Mouse (Mus musculus) midbrain, embryonic 11.5 days (tissue): ENCODE data around the gene Bcap31. TPM values are rescaled to one million over a fixed set of nuclear protein-coding genes. Genes with fewer than 3 reads are reported as not detected.

Source experiments
- ATAC-seq: fragments of 200-750 bp; cut with Nextera tagmentation; 2 replicates; pipeline ENCODE4 v1.8.0; 2017; ENCODE audit warnings: moderate TSS enrichment, moderate library complexity; ENCODE audit not compliant: low FRiP score
- DNase-seq: peaks from one replicate; pipeline ENCODE4 v3.0.0; 2015; ENCODE audit warnings: low spot score; ENCODE audit errors: missing footprints
- H3K27ac ChIP-seq: fragments of 300-500 bp; sonication (generic); 2 replicates; pipeline ENCODE4 v1.5.1; 2014; ENCODE audit warnings: low read depth, low read length
- H3K27me3 ChIP-seq: fragments of 300-500 bp; sonication (generic); 2 replicates; pipeline ENCODE4 v1.6.1; 2014; ENCODE audit warnings: mild to moderate bottlenecking, low read length, moderate library complexity, mixed read lengths; ENCODE audit not compliant: control insufficient read depth, insufficient read depth
- H3K36me3 ChIP-seq: fragments of 300-500 bp; sonication (generic); 2 replicates; pipeline ENCODE4 v1.6.1; 2014; ENCODE audit warnings: mild to moderate bottlenecking, low read length, moderate library complexity, mixed read lengths; ENCODE audit not compliant: control insufficient read depth, insufficient read depth
- H3K4me1 ChIP-seq: fragments of 300-500 bp; sonication (generic); 2 replicates; pipeline ENCODE4 v1.6.1; 2014; ENCODE audit warnings: low read length; ENCODE audit not compliant: control insufficient read depth, insufficient read depth
- H3K4me2 ChIP-seq: fragments of 300-500 bp; sonication (generic); 2 replicates; pipeline ENCODE4 v1.6.1; 2014; ENCODE audit warnings: mild to moderate bottlenecking, moderate library complexity
- H3K4me3 ChIP-seq: fragments of 300-500 bp; sonication (generic); 2 replicates; pipeline ENCODE4 v1.5.1; 2014; ENCODE audit warnings: low read depth, low read length
- H3K9ac ChIP-seq: fragments of 300-500 bp; sonication (generic); 2 replicates; pipeline ENCODE4 v1.6.1; 2014; ENCODE audit warnings: low read length
- H3K9me3 ChIP-seq: fragments of 300-500 bp; sonication (generic); 2 replicates; pipeline ENCODE4 v1.6.1; 2016; ENCODE audit warnings: low read length; ENCODE audit not compliant: control insufficient read depth
- WGBS: fragments of 180-500 bp; shearing (Covaris S2); extraction: QIAGEN DNeasy Blood & Tissue Kit; methylation state at CpG from one replicate; pipeline ENCODE4 v1.1.7; 2014; 5-methylcytosine and 5-hydroxymethylcytosine counted together
- polyA plus RNA-seq: library from polyadenylated mRNA; unstranded; fragments of >200 nt; fragmentation: Nextera tagmentation; extraction: Ambion mirVana; gene quantifications from 2 replicates; pipeline ENCODE4 v1.2.1, GENCODE M21; 2014

Bcap31 gene
- polyA plus RNA-seq, 1 experiment from 2014 or later: 154 TPM

DNA sequence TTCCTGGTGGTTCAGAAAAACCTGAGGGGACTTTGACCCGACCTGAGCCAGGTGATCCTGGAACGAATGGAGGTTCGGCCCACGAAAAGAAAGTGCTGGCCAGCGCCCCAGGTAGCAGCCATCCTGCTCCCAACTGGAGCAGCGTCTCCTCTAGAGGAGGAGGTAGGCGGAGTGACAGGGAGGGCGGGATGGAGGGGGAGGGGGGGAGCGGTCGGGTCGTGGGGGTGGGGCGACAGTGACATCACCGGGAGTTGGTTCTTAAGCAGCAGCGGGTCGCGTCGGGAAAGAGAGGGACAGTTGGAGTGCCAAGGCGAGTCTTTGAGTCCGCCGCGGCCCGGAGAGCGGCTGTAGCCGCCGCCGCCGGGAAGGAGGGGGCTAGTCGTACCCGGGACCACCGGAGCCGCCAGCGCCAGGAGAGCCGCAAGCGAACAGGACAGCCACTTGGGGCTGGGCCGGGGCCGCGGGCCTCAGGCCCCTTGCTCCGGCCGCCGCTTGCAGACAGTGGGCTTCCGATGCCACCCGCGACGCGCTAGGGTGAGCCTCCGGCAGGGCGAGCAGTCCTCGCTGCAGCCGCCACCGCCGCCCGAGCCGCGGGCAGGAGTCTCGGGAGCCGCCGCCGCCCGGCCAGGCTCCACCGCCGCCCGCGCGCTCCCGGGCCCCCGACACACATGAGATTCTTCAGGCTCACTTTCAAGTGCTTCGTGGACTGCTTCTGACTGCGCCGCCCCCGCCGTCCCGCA lies 42.9 kb downstream of the Bcap31 start, which contains the start of gene Slc6a8:
Gene Slc6a8 (plus strand): TSS at position 272 of the 740 bp plus-strand sequence.
- H3K9ac ChIP-seq: peak within 1 kb of the TSS; percentile 70
- H3K4me2 ChIP-seq: peak within 1 kb of the TSS; percentile 68
- ATAC-seq (peak; percentile 78), DNase-seq (peak; percentile 93)
- H3K27me3 ChIP-seq: no peaks in the 10 kb centered on the region
- 13% methylated on average over 36 of the region's 72 CpGs for WGBS
- H3K4me3 ChIP-seq: peak within 1 kb of the TSS; percentile 57
- no peak within 1 kb of the TSS for H3K27ac ChIP-seq
- H3K9me3 ChIP-seq: no peaks in the 10 kb centered on the region
- H3K4me1 ChIP-seq: peaks cover 3% of the 10 kb centered on the region; the same call in 1 of the 2 replicates
- no peaks in the 10 kb centered on the region; the same call in 1 of the 2 replicates for H3K36me3 ChIP-seq

DNA sequence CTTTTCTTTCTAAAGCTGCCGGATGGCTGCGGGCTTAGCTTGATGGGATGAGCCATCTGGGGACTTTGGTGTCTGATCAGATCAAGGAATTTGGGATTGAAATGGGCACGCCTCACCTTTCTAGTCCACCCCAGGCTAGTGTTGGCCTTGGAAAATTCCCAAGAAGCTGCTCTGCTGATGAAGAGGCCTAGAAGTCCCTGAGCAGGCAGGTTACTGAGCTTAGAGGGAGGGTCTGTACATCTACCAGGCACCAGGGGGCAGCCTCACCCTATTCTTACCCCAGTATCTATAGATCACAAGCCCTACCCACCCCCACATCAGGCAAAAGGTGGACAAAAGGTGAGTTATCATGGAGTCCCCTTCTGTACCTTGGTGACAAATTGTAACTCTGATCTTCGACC lies 43.9 kb downstream of the Bcap31 start:
- ATAC-seq (peak; percentile 59; the same call in 1 of the 2 replicates), DNase-seq (peak; percentile 87)
- Histone ChIP-seq H3K4me2 (no peak overlapping the region), H3K4me1 (peaks cover 3% of the 10 kb centered on the region; the same call in 1 of the 2 replicates), H3K9ac (no peak overlapping the region), H3K27me3 (no peaks in the 10 kb centered on the region), H3K9me3 (no peaks in the 10 kb centered on the region), H3K27ac (no peak overlapping the region), H3K36me3 (no peaks in the 10 kb centered on the region; the same call in 1 of the 2 replicates), H3K4me3 (no peak overlapping the region)
- 75% methylated on average over 4 of the region's 4 CpGs for WGBS

DNA sequence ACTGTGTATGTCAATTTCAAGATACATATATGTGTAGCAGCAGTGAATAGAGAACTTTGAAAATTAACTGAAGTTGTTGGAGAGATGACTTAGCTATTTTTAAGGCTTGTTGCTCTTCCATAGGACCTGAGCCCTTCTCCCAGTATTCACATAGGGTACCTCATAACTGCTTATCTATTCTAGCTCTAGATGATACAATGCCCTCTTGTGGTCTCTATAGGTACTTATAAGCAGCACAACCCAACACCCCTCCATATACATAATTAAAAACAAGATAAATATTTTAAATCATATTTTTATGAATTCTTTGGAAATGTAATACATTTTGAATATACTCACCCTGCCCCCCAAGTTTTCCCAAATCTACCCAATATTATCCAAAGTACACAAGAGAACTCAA lies 52.8 kb downstream of the Bcap31 start:
- H3K36me3 ChIP-seq: no peaks in the 10 kb centered on the region

DNA sequence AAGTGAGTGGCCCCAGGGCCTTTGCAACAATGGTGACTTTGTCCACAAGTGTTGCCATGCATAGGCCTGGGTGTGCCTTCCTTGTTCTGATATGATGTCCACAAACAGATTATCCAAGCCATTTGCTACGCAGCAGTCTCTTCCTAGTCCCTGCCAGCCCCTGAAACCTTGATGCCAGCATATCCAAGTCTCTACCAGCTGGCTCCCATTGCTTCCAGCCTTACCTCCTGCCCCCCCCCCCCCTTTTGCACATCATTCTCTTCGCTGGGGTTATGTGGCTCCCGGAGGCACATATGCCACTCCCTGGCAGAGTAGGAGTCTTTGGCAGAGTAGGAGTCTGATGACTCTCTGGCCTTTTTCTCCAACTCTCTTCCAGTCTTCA lies 55.7 kb downstream of the Bcap31 start:
- Histone ChIP-seq H3K27ac (no peak overlapping the region), H3K36me3 (no peaks in the 10 kb centered on the region), H3K4me1 (peaks cover 3% of the 10 kb centered on the region; the same call in 1 of the 2 replicates), H3K4me3 (peak overlapping the region; percentile 45), H3K27me3 (no peaks in the 10 kb centered on the region), H3K9ac (peak overlapping the region; percentile 59), H3K9me3 (no peaks in the 10 kb centered on the region), H3K4me2 (peak overlapping the region; percentile 62)
- ATAC-seq (no peak), DNase-seq (no peak)
- 74% methylated on average over 3 of the region's 3 CpGs for WGBS

More for the DNA sequence above, 52.8 kb downstream of the Bcap31 start:
- Histone ChIP-seq H3K4me3 (no peak overlapping the region), H3K9me3 (no peaks in the 10 kb centered on the region), H3K27me3 (no peaks in the 10 kb centered on the region), H3K9ac (no peak overlapping the region), H3K27ac (no peak overlapping the region), H3K4me1 (peaks cover 3% of the 10 kb centered on the region; the same call in 1 of the 2 replicates), H3K4me2 (no peak overlapping the region)
- ATAC-seq: no peak
- no peak for DNase-seq

DNA sequence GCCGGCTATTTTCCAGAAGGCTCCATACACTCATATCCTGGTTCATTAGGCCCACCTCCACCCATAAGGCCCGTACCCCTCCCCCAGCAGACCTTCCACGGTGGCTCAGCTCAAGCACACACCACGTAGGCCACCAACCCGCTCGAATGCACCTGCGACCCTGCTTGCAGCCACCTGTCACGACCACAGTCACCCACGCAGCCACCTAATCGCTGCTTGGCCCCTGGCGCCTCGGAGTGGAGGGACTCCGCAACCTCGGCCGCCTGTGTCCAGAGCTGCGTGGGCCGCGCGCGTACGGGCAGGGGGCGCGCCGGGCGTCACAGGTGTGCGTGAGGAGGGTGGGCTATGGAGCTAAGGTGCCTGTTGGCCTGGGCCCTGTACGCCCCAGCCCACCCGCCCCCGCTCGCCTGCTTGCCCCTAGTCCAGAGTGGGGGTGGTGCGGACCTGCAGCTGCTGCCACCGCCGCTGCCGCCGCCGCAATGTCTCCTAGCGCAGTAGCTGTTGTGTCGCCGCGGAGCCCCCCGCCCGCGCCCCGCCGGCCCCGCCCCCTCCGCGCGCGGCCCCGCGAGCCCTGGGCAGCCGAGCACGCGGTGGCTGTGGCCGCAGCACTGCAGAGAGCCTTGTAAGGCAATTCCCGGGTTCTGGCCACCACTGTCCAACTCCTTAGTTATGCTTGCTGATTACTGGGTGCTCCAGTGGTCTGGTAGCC lies 56.2 kb downstream of the Bcap31 start, which contains the start of gene Pnck:
Gene Pnck (minus strand): TSS at position 543 of the 709 bp plus-strand sequence.
- DNase-seq (peak; percentile 93), ATAC-seq (peak; percentile 73)
- Histone ChIP-seq H3K27me3 (no peaks in the 10 kb centered on the region), H3K4me2 (peak within 1 kb of the TSS; percentile 62), H3K4me3 (peak within 1 kb of the TSS; percentile 45), H3K27ac (no peak within 1 kb of the TSS), H3K9ac (peak within 1 kb of the TSS; percentile 59), H3K36me3 (no peaks in the 10 kb centered on the region), H3K4me1 (peaks cover 3% of the 10 kb centered on the region; the same call in 1 of the 2 replicates), H3K9me3 (no peaks in the 10 kb centered on the region)
- 21% methylated on average over 47 of the region's 57 CpGs for WGBS

DNA sequence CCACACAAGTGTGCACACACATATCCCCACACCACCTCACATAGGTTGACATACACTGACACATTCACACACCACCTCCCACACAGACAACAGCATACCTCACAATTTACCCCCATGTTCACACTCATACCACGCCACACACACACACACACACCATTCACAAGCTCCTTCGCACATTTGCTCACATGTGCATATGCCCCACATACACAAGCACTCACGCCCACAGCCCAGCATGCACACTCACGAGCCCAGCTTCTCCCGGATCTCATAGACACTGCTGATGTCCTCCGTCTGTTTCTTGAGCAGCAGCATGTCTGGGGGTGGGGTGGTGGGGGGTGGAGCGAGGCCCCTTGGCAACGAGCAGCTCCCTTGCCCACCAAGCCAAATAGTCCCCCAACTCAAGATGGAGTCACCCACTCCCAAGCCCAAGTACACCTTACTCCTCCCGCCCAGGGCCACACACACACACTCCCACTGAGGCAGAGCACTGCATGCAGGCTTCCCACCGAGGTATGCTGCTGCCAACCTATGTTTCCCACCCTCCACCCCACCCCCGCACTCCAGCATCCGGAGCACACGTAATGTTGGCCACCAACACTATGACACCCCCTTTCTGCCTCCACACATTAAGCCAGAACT lies 56.9 kb downstream of the Bcap31 start:
- Histone ChIP-seq H3K27ac (no peak overlapping the region), H3K4me3 (peak overlapping the region; percentile 45)

DNA sequence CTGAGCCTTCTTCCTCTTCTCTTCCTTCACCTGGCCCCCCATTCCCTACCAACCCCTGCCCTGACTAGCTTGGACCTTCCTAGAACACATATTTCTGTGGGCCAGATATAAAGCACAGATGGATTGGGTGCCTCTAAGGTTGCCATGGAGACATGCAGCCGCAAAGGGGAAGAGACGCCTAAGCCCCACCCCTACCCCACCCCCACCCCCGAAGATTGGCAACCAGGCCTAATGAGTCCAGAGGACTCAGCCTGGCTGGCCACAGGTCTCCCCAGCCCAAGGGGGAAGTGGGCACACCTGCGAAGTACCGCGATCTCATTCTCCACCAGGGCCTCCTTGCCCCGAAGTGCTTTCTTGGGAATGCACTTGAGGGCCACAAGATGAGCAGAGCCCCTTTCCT lies 57.6 kb downstream of the Bcap31 start:
- Histone ChIP-seq H3K4me2 (no peak overlapping the region), H3K27ac (no peak overlapping the region), H3K9me3 (no peaks in the 10 kb centered on the region), H3K36me3 (no peaks in the 10 kb centered on the region), H3K9ac (no peak overlapping the region), H3K27me3 (no peaks in the 10 kb centered on the region; the same call in 1 of the 2 replicates), H3K4me3 (no peak overlapping the region), H3K4me1 (peaks cover 3% of the 10 kb centered on the region; the same call in 1 of the 2 replicates)
- DNase-seq: no peak
- WGBS: 47% methylated on average over 7 of the region's 7 CpGs
- ATAC-seq: no peak

More for the DNA sequence above, 56.9 kb downstream of the Bcap31 start:
- no peak for DNase-seq
- Histone ChIP-seq H3K36me3 (no peaks in the 10 kb centered on the region), H3K9me3 (no peaks in the 10 kb centered on the region), H3K9ac (peak overlapping the region; percentile 59; the same call in 1 of the 2 replicates), H3K27me3 (no peaks in the 10 kb centered on the region), H3K4me1 (peaks cover 3% of the 10 kb centered on the region; the same call in 1 of the 2 replicates), H3K4me2 (peak overlapping the region; percentile 62)
- 65% methylated on average over 13 of the region's 13 CpGs for WGBS
- peak; percentile 45 for ATAC-seq

DNA sequence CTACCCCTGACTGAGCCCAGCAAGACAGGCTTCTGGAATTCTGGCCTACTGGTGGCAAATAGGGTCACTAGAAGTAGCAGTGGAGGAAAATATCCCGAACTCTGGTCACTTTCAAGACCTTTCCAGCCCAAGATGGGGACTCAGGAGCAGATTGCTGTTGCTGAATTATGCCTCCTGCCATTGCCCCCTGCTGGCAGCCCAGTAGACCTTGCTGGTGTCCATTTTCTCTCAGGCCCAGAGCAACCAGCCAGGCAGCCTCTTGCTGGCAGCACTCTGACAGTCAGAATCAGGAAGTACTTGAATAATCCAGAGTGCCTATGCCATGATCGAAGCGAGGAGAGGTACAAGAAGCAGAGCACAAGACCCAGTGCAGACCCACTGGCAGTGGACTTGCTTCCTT lies 60.4 kb downstream of the Bcap31 start:
- peaks cover 3% of the 10 kb centered on the region; the same call in 1 of the 2 replicates for H3K4me1 ChIP-seq
- no peaks in the 10 kb centered on the region; the same call in 1 of the 2 replicates for H3K27me3 ChIP-seq
- DNase-seq (no peak), ATAC-seq (no peak)
- H3K36me3 ChIP-seq: no peaks in the 10 kb centered on the region
- no peak overlapping the region for H3K4me2 ChIP-seq
- H3K4me3 ChIP-seq: no peak overlapping the region
- H3K27ac ChIP-seq: no peak overlapping the region
- H3K9ac ChIP-seq: no peak overlapping the region
- 77% methylated on average over 3 of the region's 3 CpGs for WGBS
- H3K9me3 ChIP-seq: no peaks in the 10 kb centered on the region
